Mouse (Mus musculus) CH12.LX (cell line): ENCODE results near the gene Gm20388.

Experiments used
- CTCF ChIP-seq, 2 experiments: IDR thresholded peaks in 1 of 2; conservative IDR thresholded peaks in 1 of 2; 2 replicates each; pipeline ENCODE4 v1.5.1; 2011 to 2012; ENCODE audit warnings: low read depth in 2 of 2, low read length in 2 of 2, improper control_type of control experiment in 1 of 2, inconsistent platforms in 1 of 2, mild to moderate bottlenecking in 1 of 2, moderate library complexity in 1 of 2
- E2F4 ChIP-seq: IDR thresholded peaks from 2 replicates; pipeline ENCODE4 v1.6.1; 2011; ENCODE audit warnings: low read depth, low read length, improper control_type of control experiment; ENCODE audit not compliant: insufficient replicate concordance
- ELF1 ChIP-seq: IDR thresholded peaks from 2 replicates; pipeline ENCODE4 v1.6.1; 2014; ENCODE audit warnings: low read depth, mild to moderate bottlenecking, inconsistent platforms, low read length, improper control_type of control experiment
- GABPA ChIP-seq: IDR thresholded peaks from 2 replicates; pipeline ENCODE4 v1.6.1; 2012; ENCODE audit warnings: low read depth, low read length, improper control_type of control experiment, inconsistent platforms; ENCODE audit not compliant: insufficient replicate concordance
- JUND ChIP-seq: conservative IDR thresholded peaks from 2 replicates; pipeline ENCODE4 v1.6.1; 2011; ENCODE audit warnings: low read depth, low read length, improper control_type of control experiment
- MAFK ChIP-seq: IDR thresholded peaks from 2 replicates; pipeline ENCODE4 v1.6.1; 2011; ENCODE audit warnings: low read length, improper control_type of control experiment; ENCODE audit not compliant: insufficient replicate concordance
- PAX5 ChIP-seq: IDR thresholded peaks from 2 replicates; pipeline ENCODE4 v1.6.1; 2012; ENCODE audit warnings: low read length, inconsistent platforms, mixed read lengths
- POLR2A ChIP-seq: IDR thresholded peaks from 2 replicates; pipeline ENCODE4 v1.6.1; 2011; ENCODE audit warnings: low read depth, mild to moderate bottlenecking, improper control_type of control experiment, low read length
- POLR2AphosphoS2 ChIP-seq: IDR thresholded peaks from 2 replicates; pipeline ENCODE4 v1.6.1; 2011; ENCODE audit warnings: low read depth, low read length, improper control_type of control experiment
- RCOR1 ChIP-seq: conservative IDR thresholded peaks from 2 replicates; pipeline ENCODE4 v1.6.1; 2012; ENCODE audit warnings: low read depth, mild to moderate bottlenecking, inconsistent platforms, low read length, improper control_type of control experiment
- TBP ChIP-seq: conservative IDR thresholded peaks from 2 replicates; pipeline ENCODE4 v1.6.1; 2011; ENCODE audit warnings: low read depth, low read length, improper control_type of control experiment
- USF1 ChIP-seq: IDR thresholded peaks from 2 replicates; pipeline ENCODE4 v1.6.1; 2014; ENCODE audit warnings: low read depth, mild to moderate bottlenecking, inconsistent platforms, low read length, improper control_type of control experiment
- USF2 ChIP-seq: conservative IDR thresholded peaks from 2 replicates; pipeline ENCODE4 v1.6.1; 2011; ENCODE audit warnings: low read depth, low read length, improper control_type of control experiment
- ZC3H11A ChIP-seq: IDR thresholded peaks from 2 replicates; pipeline ENCODE4 v1.6.1; 2012; ENCODE audit warnings: low read depth, mild to moderate bottlenecking, inconsistent platforms, low read length, improper control_type of control experiment

DNA sequence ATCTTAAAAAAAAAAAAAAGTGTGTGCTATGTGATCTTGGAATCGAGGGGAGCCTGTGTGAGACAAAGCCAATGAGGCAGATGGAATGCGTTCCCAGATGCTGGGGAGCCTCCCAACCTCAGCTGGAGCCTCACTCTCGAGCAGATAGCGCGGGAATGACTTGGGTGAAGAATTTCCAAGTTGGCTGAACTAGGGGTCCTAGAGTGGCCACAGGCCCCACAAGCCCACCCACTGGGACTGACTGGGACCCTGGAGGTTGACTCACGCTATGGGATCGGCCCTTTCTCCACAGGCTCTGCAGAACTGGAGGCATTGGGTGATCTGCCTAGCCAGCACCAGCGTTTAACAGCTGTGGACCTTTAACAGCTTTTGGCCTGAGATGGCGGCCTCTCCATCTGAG is 3225.6 kb downstream of the Gm20388 start:
- TF ChIP-seq JUND = no peak
- TF ChIP-seq POLR2AphosphoS2 = no peak
- TF ChIP-seq USF1 = no peak
- no peak for TF ChIP-seq CTCF (conservative IDR thresholded peaks at IDR 0.05 in 1 of 2, IDR thresholded peaks at IDR 0.05 in 1 of 2; ENCODE audit: low read depth in 2 of 2, low read length in 2 of 2)
- TF ChIP-seq POLR2A = no peak
- no peak for TF ChIP-seq E2F4
- no peak for TF ChIP-seq RCOR1
- TF ChIP-seq ELF1 = no peak
- TF ChIP-seq TBP = no peak
- no peak for TF ChIP-seq MAFK
- no peak for TF ChIP-seq USF2
- no peak for TF ChIP-seq PAX5
- no peak for TF ChIP-seq ZC3H11A
- TF ChIP-seq GABPA = no peak
